Mouse (Mus musculus) regulatory T cell (primary cell): ENCODE results near the gene Dennd1a.

ENCODE experiments used
- in situ Hi-C: fragments of 300-600 bp; cut with MboI, MseI; formaldehyde crosslinking; loops from one replicate; pipeline ENCODE4 v1.15.1; 2025; ENCODE audit warnings: high pct_unique_total_duplicates

Dennd1a gene

DNA sequence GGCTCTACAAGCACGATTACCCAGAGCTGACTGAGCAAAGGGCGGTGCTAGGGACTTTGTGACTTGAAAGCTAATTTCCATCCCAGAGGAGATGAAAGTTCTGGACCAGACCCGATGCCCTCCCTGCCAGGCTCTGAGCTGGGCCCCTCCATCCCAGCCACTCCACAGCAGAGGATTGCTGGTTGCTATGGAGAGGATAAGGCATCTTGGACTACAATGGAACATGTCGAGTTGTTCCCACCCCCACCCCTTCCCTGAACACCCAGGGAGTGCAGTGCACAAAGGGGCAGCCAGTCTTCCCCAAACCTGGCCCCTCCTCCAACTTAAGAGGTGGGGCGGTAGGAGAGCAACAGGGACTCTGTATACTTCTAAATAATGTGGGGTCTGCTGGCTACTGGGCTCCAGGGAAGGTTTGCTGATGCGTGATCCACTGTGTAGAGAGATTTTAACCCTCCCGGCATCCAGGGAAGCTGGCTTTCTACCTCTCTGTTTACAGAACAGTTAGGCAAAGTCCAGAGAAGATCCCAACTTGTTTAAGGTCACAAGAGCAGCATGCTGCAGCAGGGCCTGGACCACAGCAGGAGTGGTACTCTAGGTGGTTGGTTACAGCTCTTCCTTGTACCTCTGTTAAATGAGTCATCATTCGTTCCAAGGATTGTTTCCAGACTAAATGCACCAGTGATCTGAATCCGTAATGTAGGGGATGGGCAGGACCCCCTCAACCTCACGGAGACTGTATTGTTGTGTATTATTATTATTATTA is 509.1 kb downstream of the Dennd1a start:
- in situ Hi-C loops: loop anchor here (10.0 kb wide), 1 partner anchor 393 kb away; no protein-coding TSS in a partner anchor

DNA sequence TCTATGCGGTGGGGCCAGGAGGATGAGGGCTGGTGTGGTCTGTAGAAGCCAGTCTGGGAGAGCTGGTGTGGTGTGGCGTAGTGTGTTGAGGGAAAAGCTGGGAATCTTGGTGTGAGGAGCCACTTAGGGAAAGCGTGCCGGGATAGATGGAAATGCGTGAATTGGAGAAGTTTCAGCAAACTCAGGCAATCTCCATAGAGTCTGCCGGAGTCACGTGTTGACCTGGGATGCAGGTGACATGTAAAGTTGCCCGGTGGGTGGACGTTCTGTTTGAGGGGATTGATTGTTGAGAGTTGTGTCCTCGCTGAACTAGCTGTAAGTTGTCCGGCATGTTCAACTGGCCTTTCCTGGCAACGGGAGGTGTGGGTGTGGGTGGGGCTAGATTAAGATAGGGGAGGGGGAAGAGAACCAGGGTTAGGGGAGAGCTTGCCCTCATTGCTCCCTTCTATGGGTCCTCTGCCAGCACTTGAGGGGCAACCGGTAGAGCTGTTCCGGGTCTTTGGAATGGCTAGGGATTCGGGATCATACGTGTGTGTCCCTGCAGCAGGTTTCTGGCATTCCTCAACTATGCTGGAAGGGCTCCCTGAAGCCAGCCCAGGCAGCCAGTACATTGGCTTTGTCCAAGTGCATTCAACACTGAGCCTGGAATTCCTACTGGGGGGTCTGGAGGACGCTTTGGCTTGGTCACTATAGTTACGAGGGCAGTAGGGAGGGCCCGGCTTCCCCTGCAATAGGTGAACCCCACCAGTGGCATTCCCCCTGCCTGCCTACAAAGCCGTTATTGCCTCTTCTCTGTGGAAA is 510.4 kb downstream of the Dennd1a start:
- in situ Hi-C loops: loop anchor here (10.0 kb wide), 1 partner anchor 392 kb away; no protein-coding TSS in a partner anchor

DNA sequence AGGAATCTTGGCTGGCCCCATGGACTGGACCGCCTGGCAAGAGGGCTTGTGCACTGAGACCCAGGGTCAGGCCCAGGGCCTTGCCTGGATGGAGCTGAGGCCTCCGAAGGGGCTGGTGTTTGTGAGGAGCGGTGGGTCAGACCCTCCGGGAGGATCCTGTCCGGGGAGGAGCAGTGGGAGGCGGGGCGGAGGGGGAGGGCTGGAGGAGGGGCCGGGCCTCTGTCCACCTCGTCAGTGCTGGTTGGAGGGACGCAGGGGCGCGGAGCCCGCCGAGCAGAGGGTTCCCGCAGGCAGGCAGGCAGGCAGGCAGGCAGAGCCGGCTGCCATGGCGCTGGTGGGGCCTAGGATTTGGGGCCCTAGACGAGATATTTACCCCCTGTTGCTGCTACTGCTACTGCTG is 511.2 kb downstream of the Dennd1a start, which contains the start of gene Crb2:
TSS of gene Crb2 (plus strand) at position 234 of the 400 bp plus-strand sequence.
- in situ Hi-C loops: loop anchor here (10.0 kb wide), 1 partner anchor 391 kb away; no protein-coding TSS in a partner anchor

DNA sequence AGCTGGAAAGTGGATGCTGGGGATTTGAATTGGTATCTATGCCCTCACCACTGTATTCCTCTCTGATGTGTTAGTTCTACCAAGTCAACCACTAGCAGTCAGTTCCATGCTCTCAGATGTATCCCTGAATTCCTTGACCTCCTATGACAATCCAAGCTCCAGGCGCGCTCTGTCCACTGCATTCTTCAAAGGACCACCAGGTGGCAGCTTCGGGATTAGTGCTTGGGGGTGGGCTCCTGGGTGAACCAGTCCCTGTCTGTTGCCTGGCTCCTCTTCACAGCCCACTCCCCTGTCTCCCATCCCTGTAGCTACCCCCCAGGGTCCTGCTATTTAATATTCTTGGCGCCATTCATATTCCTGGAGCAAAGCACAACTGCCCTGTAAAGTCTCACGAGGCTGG is 512.6 kb downstream of the Dennd1a start:
- in situ Hi-C loops: loop anchor here (5.0 to 25.0 kb wide), 3 partner anchors 67 to 1363 kb away; no protein-coding TSS in a partner anchor

DNA sequence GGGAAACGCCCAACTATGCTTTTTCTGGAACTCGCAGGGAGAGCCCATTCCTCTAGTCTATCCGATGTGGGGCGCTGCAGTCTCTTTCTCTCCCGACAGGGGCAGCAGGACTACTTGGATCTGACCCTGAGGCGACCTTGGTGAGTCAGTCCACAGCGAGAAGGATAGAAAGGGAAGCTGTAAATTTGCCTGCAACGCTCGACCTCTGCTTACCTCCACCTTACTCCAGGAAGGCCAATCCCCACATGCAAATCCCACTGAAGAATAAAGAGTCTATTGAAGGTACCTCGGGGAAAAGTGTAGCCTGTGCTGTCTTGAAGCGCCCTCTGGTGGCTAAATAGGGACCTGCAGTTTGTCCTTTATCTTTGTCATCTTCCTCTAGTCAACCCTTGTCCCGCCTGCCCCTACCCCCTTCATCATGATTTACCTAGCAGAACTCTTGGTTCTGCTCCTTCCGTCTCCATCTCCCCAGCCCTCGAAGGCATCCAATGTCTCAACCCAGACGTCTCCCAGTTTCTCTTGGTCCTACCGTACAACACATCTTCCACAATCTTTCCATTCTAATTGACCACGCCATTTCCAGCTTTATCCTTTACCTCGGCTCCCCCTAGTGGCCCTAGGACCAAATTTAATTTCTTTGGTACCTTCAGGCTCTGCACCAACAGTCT is 515.4 kb downstream of the Dennd1a start:
- in situ Hi-C loops: loop anchor here (5.0 to 25.0 kb wide), 3 partner anchors 64 to 1366 kb away; no protein-coding TSS in a partner anchor

DNA sequence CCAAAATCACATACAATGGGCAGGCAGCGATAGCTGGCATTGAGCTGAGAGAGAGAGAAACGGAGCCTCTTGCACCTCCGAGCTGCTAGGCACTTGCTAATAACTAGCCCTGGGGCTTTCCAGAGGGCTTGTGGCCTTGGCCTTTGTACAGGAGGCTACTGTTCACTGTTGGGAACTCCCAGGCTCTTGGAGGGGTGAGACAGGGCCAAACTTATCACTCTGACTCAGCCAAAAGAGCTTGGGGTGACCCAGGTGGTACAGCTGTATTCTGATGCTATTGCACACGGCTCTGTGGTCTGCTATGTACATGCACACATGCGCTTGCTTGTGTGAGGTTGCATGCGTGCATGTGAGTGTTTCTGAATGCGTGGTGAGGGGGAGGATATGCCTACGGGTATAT is 517.4 kb downstream of the Dennd1a start:
- in situ Hi-C loops: loop anchor here (5.0 to 25.0 kb wide), 4 partner anchors 62 to 1368 kb away; no protein-coding TSS in a partner anchor

DNA sequence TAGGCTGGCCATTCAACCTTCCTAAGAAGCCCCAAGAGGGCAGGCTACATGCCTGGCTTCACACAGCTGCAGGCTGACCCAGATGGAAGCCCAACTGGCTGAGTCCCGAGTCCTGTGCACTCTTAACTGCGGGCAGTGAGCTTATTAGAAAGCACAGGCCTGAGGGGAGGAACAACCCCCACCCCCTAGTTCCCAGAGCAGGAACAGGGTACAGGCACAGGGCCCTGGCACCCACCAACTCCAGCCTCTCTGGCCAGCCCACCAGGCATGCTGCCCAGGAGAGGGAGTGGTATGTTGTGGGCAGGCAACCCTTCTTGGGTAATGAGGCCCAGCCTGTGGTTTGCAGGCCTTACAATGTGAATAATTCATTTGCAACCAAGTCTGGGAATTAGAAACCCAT is 518.3 kb downstream of the Dennd1a start:
- in situ Hi-C loops: loop anchor here (5.0 to 25.0 kb wide), 2 partner anchors 82 to 1368 kb away; no protein-coding TSS in a partner anchor

DNA sequence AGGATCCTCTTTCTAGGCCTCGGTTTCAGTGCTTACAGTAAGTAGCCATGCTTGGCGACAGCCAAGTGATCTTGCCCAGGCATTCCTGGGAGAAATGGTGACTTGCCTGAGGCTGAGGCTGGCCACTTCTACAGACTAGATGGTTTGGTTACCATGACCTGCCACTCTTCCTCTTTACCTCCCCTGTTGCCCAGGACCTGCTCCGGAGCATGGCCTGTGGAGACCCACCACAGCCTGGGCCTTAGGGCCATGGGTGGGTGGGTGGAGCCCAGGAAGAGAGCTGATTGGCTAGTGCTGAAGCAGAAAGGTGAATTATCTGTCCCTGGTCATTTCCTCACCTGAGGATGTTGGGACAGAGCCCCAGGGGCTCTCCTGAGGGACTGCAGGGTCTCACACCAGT is 519.5 kb downstream of the Dennd1a start:
- in situ Hi-C loops: loop anchor here (5.0 to 25.0 kb wide), 2 partner anchors 80 to 1370 kb away; no protein-coding TSS in a partner anchor

DNA sequence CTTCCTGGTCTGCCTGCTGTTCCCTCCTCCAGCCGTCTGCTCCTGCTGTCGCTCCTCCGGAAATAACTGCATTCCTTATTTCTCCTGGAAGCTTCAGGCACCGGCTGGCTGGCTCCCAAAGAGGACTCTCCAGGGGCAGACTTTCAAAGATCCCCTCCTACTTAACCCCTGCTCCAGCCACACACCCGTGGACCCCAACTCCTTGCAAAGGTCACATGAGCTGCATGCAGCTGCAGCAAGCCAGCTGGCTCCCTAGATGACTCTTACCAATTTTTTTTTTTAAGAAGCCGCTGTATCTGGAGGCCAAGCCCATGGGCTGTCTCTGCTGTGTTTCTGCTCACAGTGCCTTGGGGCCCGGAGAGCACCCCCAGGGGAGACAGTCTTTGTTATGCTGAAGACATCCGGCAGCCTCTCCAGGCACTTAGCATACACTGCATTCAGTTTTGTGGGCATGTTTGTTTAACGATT is 520.1 kb downstream of the Dennd1a start:
- in situ Hi-C loops: loop anchor here (5.0 to 25.0 kb wide), 2 partner anchors 80 to 1370 kb away; no protein-coding TSS in a partner anchor

DNA sequence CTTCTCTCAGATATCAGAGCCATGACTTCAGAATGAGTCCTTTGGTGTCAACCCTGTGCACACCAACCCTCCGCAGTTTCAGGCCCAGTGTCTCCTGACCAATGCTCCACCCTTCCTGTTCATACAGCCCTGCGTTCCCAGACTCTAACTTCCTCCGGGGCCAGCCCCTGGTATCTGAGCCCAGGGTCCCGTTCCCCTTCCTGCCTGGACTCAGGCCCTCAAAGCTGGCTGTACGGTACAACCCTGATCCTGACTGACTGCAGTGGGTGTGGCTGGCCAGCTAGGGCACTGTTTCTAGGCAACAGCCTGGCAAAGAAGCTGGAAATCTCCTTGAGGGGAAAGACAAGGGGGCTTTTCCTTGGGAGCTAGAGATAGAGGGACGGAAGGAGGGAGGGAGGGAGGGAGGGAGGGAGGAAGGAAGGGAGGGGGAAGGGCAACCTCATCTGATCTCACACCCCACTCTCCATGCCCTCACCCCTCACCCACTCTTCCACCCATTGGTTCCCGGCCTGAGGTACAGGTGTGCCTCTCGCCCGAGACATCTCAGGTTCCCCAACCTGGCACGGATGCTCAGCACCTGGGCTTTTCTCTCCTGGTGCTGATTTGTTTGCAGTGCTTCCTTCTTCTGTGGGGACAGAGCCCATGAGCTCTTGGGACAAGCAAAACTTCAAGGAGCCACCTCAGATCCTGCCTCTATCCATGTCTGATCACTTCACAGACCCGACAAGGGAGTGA is 521.0 kb downstream of the Dennd1a start:
- in situ Hi-C loops: loop anchor here (5.0 to 25.0 kb wide), 2 partner anchors 79 to 1371 kb away; no protein-coding TSS in a partner anchor

DNA sequence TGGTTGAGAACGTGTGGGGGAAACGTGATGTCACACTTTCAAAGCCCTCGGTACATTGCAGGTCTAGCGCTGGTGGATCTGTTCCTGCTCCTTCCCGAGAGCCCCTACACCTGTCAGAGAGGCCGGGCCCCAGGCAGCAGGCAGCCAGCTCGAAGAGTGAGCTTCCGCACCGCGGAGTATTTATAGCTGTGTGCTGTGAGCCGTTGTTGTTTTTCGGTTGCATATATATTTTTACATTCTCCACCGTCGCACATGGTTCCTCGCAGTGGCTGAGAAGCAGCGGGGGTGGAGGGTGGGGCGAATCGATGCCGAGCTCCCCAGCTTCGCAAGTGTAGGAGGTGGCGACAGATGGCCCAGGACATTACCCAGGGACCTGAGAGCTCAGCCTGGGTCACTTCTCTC is 522.1 kb downstream of the Dennd1a start:
- in situ Hi-C loops: loop anchor here (5.0 to 25.0 kb wide), 2 partner anchors 78 to 1372 kb away; no protein-coding TSS in a partner anchor

DNA sequence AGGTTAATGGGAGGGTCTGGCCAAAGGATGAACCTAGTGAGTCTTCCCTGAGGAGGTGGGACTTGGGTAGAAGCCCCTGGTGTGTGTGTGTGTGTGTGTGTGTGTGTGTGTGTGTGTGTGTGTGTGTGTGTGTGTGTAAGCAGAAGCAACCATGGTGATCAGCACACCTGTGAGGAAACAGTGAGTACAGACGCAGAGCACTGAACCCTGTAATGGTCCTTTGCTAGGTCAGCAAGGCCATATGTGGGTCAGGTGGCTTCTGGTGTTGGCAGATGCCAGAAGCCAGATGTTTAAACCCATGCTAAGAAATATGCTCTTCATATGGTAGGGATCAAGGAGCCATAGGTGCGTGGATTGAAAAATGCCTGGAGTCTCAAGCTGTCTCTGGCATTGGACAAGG is 522.7 kb downstream of the Dennd1a start:
- in situ Hi-C loops: loop anchor here (25.0 kb wide), 1 partner anchor 1373 kb away; no protein-coding TSS in a partner anchor

DNA sequence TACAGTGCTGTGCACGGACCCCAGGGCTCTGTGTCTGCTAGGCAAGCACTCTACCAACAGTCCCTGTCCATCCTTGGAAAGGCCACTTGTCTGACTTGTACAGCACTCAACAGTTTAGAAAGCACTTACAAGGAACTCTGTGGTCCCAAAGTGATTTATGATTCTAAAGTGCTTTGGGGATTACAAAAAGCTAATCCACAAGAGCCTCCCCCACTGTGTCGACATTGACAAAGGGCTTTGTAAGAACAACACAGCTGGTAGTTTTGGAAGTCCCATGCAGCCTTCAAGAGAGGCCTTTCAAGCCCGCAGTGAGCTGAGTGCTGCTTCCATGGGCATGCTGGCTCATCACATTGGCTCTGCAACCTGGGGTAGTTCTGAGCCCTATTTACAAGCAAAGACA is 523.6 kb downstream of the Dennd1a start:
- in situ Hi-C loops: loop anchor here (25.0 kb wide), 1 partner anchor 1374 kb away; no protein-coding TSS in a partner anchor

DNA sequence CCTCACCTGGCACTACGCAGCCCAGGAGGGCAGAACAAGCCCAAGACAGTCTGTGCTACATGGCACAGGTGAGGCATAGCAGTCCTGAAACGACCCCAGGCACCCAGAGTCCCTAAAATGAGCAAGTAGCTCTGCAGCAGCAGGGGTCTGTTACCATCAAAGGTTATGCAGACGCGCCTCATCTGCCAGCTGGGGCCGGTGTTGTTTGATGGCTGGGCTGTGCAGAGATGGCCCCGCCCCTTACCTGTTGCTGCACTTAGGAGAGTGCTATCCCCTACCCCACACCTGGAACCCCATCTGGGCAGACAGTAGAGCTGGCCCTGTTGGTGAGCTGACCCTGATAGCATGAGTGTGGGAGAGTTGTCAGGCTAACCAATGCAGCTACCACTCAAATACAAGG is 526.6 kb downstream of the Dennd1a start:
- in situ Hi-C loops: loop anchor here (25.0 kb wide), 1 partner anchor 1377 kb away; no protein-coding TSS in a partner anchor

DNA sequence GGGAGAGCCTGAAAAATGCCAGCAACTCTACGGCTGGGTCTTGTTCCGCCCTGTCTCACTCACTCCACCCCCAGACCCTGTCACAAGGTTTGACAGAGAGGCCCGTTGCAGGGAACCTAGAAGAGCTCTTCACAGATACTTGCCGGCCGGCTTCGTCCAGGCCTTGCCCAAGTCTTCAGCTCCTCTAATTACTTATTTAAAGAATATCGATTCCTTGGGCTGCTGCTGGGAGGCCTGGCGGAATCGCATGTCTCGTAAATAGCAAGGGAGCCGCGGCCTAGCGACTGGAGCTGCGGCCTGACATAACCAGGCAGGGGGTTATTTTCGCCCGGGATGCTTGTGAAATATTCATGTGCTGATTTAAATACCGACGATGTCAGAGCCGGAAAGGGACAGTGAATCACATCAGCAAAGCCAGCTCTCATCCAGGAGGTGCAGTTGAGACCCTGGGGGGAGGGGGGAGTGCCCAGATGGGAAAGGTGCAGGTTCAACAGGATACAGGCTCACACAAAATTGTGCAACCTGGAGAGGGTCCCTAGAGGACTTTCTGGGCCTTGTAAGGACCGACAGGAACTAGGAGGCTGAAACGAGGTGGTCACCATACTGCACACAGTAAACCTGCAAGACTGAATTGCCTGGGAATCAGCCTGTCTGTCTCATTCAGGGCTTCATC is 528.7 kb downstream of the Dennd1a start:
- in situ Hi-C loops: loop anchor here (25.0 kb wide), 1 partner anchor 1379 kb away; no protein-coding TSS in a partner anchor

DNA sequence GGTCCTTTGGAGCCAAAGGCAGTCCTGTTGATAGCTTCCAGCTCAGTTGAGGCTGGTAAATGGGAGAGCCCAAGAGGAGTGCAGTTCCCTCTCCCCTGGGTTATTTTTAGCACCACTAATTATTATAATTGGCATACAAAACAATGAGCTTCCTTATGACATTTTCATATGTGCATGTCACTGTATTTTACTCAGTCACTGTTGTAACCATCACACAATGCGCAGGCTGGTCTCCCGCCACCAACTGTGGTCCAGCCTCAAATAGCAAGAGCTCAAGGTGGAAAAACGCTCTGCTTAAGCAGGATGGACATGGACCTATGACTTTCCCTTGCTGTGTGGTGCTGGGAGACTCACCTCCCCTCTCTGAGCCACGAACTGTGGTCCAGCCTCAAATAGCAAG is 529.4 kb downstream of the Dennd1a start:
- in situ Hi-C loops: loop anchor here (25.0 kb wide), 1 partner anchor 1380 kb away; no protein-coding TSS in a partner anchor

DNA sequence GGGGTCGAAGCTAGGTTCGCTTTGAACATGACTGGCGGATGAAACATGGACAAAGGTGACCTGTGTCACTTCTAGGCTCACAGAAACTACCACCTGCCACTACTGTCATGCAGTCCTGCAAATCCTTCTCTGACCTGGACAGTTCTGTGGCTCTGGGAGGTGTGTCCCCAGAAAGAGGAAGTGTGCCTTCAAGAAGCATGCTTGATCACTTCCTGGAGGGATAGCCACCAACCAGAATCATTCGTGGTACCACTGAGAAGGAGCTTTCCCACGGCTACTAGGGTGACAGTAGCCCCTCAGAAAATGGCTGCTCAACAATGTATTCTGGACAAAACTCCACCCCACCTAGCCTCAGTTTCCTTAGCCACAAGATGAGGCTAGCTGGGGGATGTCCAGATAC is 530.2 kb downstream of the Dennd1a start:
- in situ Hi-C loops: loop anchor here (25.0 kb wide), 1 partner anchor 1380 kb away; no protein-coding TSS in a partner anchor

DNA sequence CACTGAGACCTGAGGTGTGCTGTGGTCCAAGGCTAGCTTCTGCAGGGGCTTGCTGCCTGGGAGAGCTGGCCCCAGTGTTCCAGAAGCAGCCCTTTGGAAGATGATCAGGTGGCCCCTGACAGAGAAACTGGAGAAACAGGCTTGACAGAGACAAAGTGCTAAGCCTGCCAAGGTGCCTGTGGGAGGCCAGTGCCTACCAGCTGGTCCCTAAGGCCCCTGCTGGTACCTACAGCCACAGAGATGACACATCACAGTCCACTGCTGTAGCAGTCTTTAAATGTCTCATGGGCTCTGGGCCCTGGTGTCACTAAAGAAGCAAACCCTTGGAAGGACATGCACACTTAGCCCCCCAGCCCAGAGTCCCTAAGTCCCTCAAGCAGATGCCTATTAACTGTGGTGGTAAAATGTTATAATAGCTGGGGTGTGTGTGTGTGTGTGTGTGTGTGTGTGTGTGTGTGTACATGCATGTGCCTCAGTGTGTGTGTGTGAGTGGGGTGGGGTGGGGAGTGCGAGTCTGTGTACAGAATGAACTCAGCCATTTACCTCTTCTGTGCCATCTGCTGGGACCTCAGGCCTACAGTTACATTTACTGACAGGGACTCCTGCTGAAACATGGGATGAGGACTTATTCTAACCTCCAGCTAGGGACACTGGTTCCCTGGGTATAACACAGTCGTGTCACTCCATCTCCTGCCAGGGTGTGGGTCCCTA is 530.8 kb downstream of the Dennd1a start:
- in situ Hi-C loops: loop anchor here (25.0 kb wide), 1 partner anchor 1381 kb away; no protein-coding TSS in a partner anchor

DNA sequence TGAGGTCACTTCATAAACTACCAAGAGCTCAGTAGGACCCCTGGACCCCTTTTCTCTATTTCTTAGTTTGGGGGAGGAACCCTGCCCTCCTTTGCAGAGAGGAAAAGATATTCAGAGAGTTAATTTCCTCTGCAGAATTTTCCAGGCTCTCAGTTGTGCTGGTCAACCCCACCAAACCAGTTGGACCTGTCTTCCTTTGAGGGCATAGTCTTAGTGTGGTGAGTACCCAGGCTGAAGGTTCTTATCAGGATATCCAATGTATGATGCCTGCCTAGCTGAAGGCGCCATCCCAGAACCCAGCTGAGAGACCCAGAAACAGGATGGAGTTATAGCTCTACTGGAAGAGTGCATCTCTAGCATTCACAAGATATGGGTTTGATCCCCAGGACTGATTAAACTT is 536.1 kb downstream of the Dennd1a start:
- in situ Hi-C loops: loop anchor here (25.0 kb wide), 1 partner anchor 1386 kb away; no protein-coding TSS in a partner anchor
